Mouse (Mus musculus) Muller cell, postnatal 12 days (primary cell): Measurements from ENCODE around the gene Apbb1.
A peak's percentile ranks its signal among the peaks of the same experiment; 100 is the strongest.

Experiments used
- DNase-seq: peaks from one replicate; pipeline ENCODE4 v3.0.0-alpha.2; 2015; ENCODE audit errors: inconsistent ontology term

Gene Apbb1

DNA sequence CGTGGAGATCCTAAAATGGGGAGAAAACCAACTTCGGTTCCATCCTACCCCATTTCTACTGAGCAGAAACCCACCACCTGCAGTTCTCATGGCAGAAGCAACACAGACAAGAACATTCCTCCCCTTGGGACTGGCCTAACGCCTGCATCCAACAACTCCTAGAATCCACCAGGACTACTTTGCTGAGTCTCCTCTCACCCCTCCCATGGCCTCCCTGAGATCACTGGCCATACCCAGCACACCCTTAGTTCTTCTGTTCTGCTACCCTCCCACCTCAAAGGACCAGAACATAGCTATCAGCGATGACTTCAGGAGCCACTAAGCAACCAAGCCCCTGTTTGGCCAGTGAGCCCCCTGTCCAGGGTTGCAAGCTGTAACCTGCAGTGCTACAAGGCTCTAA lies 10.7 kb downstream of the Apbb1 start:
- DNase-seq, result no peak

DNA sequence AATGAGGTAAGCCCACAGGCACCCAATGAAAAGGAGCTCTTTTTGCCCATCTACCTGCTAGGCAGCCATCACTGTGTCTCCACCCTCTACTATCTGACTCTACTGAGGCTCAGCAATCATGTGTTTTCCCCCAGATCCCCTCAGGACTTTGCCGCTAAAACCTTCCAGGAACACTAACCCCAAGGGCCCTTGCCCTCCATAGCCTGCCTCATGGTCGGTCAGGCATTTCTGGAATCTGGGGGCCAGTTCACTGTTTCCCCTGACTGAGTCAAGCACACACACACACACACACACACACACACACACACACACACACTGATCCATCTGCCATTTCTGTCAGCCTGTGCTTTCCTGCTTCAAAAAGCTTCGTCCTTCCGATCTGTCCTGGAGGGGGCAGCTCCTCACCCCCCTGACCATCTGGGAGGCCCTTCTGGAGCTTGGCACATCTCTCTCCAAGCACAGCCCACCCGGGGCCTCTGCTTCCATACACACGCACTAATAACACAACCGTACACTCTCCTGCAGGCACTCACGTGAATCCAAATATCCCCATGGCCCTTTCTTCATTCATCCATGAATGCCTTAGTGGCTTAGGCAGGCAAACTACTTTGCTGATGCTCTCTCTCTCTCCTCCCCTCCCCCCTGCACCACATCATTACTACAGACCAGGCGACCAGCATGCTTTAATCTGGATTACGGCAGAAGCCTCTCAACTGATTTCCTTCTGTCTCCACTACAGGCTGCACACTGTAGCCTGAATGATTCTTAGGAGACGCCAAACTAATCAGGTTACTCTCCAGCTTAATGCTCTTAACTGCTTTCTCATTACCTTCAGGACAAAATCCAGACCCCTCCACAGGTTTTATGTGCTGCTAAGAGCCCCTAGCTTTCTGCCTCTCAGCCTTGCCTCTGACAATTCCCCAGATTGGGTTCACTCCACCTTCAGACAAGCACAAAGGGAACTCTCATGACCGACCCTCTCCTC lies 11.6 kb downstream of the Apbb1 start:
- DNase-seq, result peak; percentile 51

DNA sequence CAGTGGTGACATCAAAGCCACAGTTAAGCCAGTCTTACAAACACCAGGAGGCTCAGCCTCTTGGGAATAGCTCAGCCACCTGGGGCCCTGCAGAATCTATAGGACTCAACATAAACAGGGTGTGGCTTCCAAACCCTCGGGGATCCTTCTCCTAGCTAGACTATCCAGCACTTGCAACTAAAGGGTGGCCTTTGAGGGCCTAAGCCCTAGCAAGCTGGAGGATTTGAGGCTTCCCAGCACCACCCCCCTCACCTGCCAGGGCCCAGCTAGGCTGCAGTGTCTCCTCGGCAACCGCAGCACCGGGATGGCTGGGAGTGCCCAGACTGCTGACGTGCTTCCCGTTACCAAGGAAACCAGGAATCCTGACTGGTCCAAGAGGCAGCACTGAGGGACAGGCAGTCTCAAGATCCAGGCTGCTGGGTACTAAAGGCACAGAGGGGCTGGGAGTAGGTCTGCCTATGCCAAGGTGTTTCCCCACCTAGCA lies 12.4 kb downstream of the Apbb1 start:
- DNase-seq, result no peak

DNA sequence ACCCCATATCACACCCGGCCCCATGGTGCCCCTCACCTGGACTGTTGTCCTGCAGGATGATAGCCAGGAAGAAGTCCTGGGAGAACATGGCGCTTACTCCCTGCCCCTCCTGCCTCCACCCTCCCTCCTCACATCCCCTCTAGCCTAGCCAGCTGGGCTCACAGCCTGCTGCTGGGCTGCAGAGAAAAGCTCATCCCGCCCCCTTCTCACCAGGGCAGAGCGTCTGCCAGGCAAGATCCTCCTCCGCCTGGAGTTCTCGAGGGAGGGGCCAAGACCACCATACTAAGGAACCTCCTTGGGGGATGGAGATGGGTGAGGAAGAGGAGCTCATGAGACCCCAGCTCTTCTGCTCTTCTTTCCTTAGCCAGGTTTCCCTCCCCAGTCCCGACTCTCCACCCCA lies 12.9 kb downstream of the Apbb1 start:
- DNase-seq, result no peak

GRCm38 (mm10) chr7:105565071-105565836 lies 16.2 kb downstream of the Apbb1 start:
- DNase-seq, result no peak

- no peak for DNase-seq
Observed at GRCm38 (mm10) chr7:105563367-105563766, 18.1 kb downstream of the Apbb1 start.

DNA sequence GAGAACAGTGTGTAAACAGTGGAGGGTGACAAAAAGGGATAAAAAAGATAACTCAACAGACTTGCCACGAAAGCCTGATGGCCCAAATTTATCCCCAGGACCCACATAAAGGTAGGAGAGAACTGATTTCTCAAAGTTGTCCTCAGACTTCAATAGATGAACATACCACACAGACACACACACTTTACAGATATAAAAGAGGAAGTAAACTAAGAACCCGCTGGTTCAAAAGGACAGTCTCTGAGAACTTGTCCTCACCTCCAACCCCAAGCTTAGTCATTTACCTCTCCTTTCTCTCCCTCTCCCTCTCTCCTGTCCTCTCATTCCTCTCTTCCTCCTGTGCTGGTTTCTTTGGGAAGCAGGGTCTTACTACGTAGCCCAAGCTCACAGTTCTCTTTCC lies 19.1 kb downstream of the Apbb1 start:
- no peak for DNase-seq

DNA sequence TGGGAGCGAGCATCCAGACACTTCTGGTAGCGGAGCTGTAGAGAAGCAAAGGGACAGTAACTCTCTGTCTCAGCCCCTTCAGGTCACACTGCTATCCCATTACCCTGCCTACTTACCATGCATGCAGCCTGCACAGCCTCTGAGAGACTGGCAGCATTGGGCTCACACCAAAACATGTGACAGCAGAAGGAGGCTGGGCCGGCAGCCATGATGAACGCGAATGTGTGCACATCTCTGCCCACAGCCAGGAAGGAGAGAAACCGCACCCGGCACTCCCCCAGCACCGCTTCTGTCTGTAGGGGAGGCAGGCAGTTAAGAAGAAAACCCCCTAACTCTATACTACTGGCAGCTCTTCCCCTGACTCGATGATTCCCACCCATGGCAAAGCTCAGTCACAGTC lies 22.4 kb downstream of the Apbb1 start:
- no peak for DNase-seq

- no peak for DNase-seq
Observed at GRCm38 (mm10) chr7:105557671-105558070, 23.8 kb downstream of the Apbb1 start.

DNA sequence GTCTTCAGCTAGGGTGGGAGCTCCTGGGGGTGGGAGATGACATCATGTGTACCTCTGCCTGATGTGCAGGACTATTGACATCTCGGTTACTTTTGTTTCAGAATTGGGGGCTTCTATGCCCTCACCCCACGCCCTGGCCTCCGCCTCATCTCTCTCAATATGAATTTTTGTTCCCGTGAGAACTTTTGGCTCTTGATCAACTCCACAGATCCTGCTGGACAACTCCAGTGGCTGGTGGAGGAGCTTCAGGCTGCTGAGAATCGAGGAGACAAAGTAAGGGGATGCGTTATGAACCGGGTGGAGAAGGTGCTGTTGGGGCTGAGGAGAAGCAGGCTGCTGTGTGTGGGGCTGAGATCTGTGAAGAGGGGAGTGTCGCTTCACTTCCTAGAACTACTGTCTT lies 25.0 kb downstream of the Apbb1 start:
- DNase-seq, result no peak

GRCm38 (mm10) chr7:105555571-105555970 lies 25.9 kb downstream of the Apbb1 start:
- DNase-seq, result no peak

- DNase-seq, result peak; percentile 93
Observed at GRCm38 (mm10) chr7:105554212-105554942, 27.1 kb downstream of the Apbb1 start, which contains the start of gene Smpd1. TSS of gene Smpd1 (plus strand) at chr7:105554360.

DNA sequence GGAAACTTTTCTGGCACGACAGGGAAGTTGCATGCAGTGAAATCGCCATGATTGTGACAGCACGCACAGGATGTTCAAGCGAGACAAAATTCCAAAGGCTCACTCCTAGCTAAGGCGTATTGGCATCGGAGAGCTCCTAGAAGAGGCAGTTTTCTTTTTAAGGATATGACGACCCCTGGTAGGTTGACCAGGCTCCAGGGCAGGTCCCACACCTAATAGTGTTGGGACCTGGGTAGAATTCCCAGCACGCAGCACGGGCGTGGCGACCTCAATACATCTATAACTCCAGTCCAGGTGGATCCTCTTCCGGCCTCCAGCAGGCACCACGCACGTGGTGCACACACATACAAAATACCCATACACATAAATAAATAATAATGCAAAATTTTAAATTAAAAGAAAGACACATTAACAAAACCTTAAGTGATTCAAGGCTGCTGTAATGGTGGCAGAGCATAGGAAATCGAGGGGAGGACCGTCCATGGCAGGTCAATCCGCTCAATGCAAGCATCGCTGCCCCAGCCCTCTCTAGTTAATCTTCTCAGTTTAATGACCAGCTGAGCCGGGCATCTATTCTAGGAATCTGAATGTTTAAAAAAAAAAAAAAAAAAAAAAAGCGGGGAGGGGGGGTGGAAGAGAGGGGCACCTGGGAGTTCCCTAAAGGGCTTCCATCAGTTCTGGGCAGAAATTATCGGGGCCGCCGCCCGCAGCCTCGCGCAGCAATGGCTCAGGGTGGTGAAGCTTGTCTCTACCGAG lies 27.8 kb downstream of the Apbb1 start:
- DNase-seq, result no peak

DNA sequence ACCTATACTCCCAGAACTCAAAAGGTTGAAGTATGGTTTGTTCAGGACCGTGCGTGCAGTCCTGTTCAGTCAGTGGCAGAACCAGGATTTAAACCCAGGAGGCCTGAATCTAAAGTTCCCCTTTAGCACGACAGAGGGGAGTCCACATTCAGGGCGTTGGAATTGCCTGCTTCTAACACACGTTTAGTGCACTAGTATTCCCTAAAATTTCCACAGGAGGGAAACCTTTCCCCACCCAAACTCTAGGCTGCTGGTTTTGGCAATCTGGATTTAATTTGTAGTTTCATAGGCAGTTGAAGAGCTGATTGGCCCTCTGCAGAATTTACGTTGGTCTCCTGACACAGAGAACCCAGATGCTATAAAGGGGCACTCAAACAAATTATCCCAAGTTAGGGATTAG lies 32.4 kb downstream of the Apbb1 start:
- DNase-seq, result peak; percentile 49

GRCm38 (mm10) chr7:105547970-105548369 lies 33.5 kb downstream of the Apbb1 start:
- DNase-seq, result no peak

GRCm38 (mm10) chr7:105545986-105546385 lies 35.5 kb downstream of the Apbb1 start:
- DNase-seq, result no peak

- DNase-seq, result no peak
Observed at GRCm38 (mm10) chr7:105534162-105534561, 47.3 kb downstream of the Apbb1 start.

GRCm38 (mm10) chr7:105528094-105528493 lies 53.4 kb downstream of the Apbb1 start:
- no peak for DNase-seq

DNA sequence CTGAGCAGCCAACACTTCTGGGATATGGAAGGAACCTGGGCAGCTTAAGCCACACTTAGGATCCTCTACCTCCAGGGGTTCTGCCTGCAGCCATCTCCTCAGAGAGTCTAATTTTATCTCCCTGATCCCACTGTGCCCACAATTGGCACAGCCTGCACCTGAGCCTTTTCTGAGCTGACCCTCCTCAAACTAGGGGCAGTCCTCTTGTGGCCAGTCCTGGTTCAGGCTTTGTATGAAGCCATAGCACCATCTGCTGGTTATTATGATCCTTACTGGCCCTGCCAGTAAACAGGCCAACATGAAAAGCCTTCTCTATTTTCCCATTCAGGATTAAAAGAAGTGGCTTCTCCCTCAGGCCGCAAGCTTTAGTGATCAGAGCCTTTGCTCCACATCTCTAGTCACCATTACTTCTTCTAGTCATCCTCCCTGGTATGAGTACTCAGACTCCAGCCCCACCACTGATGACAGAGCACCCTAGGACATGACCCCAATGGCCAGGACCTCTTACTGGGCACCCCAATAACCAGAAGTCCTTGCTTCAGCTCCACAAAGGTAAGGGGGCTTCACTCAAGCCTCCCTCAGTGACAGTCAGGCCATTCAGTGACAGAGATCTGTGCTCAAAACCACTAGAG lies 54.0 kb downstream of the Apbb1 start:
- DNase-seq, result peak; percentile 26

DNA sequence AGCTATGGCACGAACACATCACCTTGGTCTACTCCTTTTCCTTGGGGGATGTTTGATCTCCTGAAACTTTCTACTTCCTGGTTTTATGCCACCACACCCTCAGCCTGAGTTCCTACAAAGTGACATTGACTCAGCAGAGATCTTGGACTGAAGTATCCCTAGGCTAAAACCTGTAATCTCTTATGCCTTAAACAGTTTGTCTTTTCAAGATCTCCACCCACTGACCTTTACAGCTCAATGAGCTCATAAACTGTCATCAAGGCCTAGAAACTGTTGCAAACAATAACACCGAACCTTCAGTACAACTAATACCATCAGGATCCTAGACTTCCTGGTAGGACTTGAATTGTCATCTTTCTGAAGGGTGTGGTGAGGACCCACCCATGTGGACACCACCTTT lies 57.2 kb downstream of the Apbb1 start:
- no peak for DNase-seq

- peak; percentile 43 for DNase-seq
Observed at GRCm38 (mm10) chr7:105520201-105520600, 61.3 kb downstream of the Apbb1 start.
